In genomic region chr2:119970571-119970970, GRCm38 (mm10) we compare ENCODE assay signal across 8 mouse cellular contexts. TPM values are rescaled to one million over a fixed set of nuclear protein-coding genes. Genes with fewer than 3 reads are reported as not detected.
DNase-seq lines count a peak whose midpoint lies in the region; ATAC-seq lines count a peak whose summit lies in the region.

No protein-coding gene starts in this region.

- WGBS in forebrain, embryonic 13.5 days, result 53% methylated on average over 9 of the region's 9 CpGs

- H3K4me3 ChIP-seq in forebrain, embryonic 13.5 days, result no peak overlapping the region

- H3K4me2 ChIP-seq in forebrain, embryonic 13.5 days, result no peak overlapping the region

- DNase-seq in layer of hippocampus, adult 11-12 months (ENCODE audit: low spot score), result peak; percentile 54
- no peak for DNase-seq in layer of hippocampus, adult 9-11 months
- peak; percentile 50 for DNase-seq in T-cell, adult 2 months (ENCODE audit: low spot score)
- peak; percentile 31 for DNase-seq in embryo, embryonic 11.5 days (ENCODE audit: low read depth, low spot score)
- peak; percentile 34 to 58 for DNase-seq in kidney, postnatal 4 days
- peak; percentile 54 for DNase-seq in retina, postnatal 7 days (ENCODE audit: low read depth, low spot score)

- peak; percentile 48 for ATAC-seq in CD4-positive, CD25-positive, alpha-beta regulatory T cell, adult 4 months
- no peak for ATAC-seq in forebrain, embryonic 13.5 days

- H3K27ac ChIP-seq in forebrain, embryonic 13.5 days, result no peak overlapping the region

- no peaks in the 10 kb centered on the region for H3K27me3 ChIP-seq in forebrain, embryonic 13.5 days

- peaks cover 15% of the 10 kb centered on the region; the same call in 1 of the 2 replicates for H3K36me3 ChIP-seq in forebrain, embryonic 13.5 days (ENCODE audit: poor library complexity, severe bottlenecking)

- H3K9me3 ChIP-seq in forebrain, embryonic 13.5 days (replicated peaks), result no peaks in the 10 kb centered on the region

- H3K9ac ChIP-seq in forebrain, embryonic 13.5 days, result no peak overlapping the region

- H3K4me1 ChIP-seq in forebrain, embryonic 13.5 days, result peaks cover 26% of the 10 kb centered on the region

RNA-seq across cellular contexts. Expression of gene Mapkbp1, which starts 1.9 kb away (rescaled TPM):
- polyA plus RNA-seq in CD4-positive, CD25-positive, alpha-beta regulatory T cell, adult 4 months (2017; shearing (Covaris generic)), result 1 to 10 TPM; 2.4 to 2.9 TPM
- polyA plus RNA-seq in forebrain, embryonic 13.5 days (2015; fragmentation: Nextera tagmentation; extraction: Ambion mirVana), result 4.0 and 4.3 TPM in 2 replicates

RNA-seq across cellular contexts. Expression of gene Jmjd7, which starts 56.7 kb away (rescaled TPM):
- polyA plus RNA-seq in CD4-positive, CD25-positive, alpha-beta regulatory T cell, adult 4 months (2017; shearing (Covaris generic)), result 10 to 100 TPM; 24.3 to 28.4 TPM
- polyA plus RNA-seq in forebrain, embryonic 13.5 days (2015; fragmentation: Nextera tagmentation; extraction: Ambion mirVana), result 19.8 and 22.4 TPM in 2 replicates

RNA-seq across cellular contexts. Expression of gene Gm28042, which starts 56.7 kb away (rescaled TPM):
- polyA plus RNA-seq in CD4-positive, CD25-positive, alpha-beta regulatory T cell, adult 4 months (2017; shearing (Covaris generic)), result 1 to 10 TPM; 2.5 to 2.9 TPM
- polyA plus RNA-seq in forebrain, embryonic 13.5 days (2015; fragmentation: Nextera tagmentation; extraction: Ambion mirVana), result 4.8 and 6.2 TPM in 2 replicates
